Mouse (Mus musculus): ENCODE data around the gene Six2.

DNA sequence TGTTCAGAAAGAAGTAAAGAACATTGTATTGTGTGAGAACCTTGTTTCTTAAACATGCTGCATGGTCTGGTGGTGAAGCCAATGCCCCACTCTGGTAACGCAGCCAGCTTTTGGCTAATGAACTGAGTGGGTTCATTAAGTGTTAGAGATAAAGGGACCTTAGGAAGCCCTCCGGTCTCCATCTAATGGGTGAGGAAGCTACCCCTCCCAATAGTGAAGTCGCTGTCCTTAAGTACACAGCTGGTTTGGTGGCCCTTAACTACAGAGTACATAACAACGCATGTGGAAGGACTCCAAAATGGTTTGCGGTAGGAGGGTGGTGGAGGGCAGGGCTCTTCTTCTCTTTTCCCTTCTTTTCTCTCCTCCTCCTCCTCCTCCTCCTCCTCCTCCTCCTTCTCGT, 50.2 kb downstream of the Six2 start:
- TF ChIP-seq CTCF (IDR thresholded peaks at IDR 0.05; ENCODE audit: extremely low read depth, insufficient read depth, insufficient read length, insufficient replicate concordance) (no peak), POLR2A (IDR thresholded peaks at IDR 0.05; ENCODE audit: low read depth, low read length) (no peak)
